Mouse (Mus musculus) T-helper 17 cell (primary cell): ENCODE measurements around the gene Catip.

Source experiments
- in situ Hi-C, 2 experiments: fragments of 300-600 bp; cut with MboI, MseI; formaldehyde crosslinking; loops; 1 replicate in 1 of 2; 2 replicates in 1 of 2; pipeline ENCODE4 v1.15.1; 2025; ENCODE audit warnings: high pct_unique_total_duplicates in 2 of 2

Gene Catip

GRCm38 (mm10) chr1:74393697-74394096 is 31.8 kb downstream of the Catip start:
- in situ Hi-C loops, result loop anchor here (25.0 kb wide), 2 partner anchors 106 to 1094 kb away; partner anchors contain the start of genes Aamp (in 1 of the 2), Chpf (in 1 of the 2), Gpbar1 (in 1 of the 2) and Pnkd (in 1 of the 2)

- in situ Hi-C loops, result loop anchor here (25.0 kb wide), 2 partner anchors 107 to 1093 kb away; partner anchors contain the start of genes Aamp (in 1 of the 2), Chpf (in 1 of the 2), Gpbar1 (in 1 of the 2) and Pnkd (in 1 of the 2)
These were observed 32.4 kb downstream of the Catip start for GRCm38 (mm10) chr1:74394311-74394710.

GRCm38 (mm10) chr1:74394858-74395257 is 33.0 kb downstream of the Catip start:
- in situ Hi-C loops, result loop anchor here (25.0 kb wide), 2 partner anchors 108 to 1092 kb away; partner anchors contain the start of genes Aamp (in 1 of the 2), Chpf (in 1 of the 2), Gpbar1 (in 1 of the 2) and Pnkd (in 1 of the 2)

GRCm38 (mm10) chr1:74395290-74395689 is 33.4 kb downstream of the Catip start:
- in situ Hi-C loops, result loop anchor here (25.0 kb wide), 2 partner anchors 108 to 1092 kb away; partner anchors contain the start of genes Aamp (in 1 of the 2), Chpf (in 1 of the 2), Gpbar1 (in 1 of the 2) and Pnkd (in 1 of the 2)

DNA sequence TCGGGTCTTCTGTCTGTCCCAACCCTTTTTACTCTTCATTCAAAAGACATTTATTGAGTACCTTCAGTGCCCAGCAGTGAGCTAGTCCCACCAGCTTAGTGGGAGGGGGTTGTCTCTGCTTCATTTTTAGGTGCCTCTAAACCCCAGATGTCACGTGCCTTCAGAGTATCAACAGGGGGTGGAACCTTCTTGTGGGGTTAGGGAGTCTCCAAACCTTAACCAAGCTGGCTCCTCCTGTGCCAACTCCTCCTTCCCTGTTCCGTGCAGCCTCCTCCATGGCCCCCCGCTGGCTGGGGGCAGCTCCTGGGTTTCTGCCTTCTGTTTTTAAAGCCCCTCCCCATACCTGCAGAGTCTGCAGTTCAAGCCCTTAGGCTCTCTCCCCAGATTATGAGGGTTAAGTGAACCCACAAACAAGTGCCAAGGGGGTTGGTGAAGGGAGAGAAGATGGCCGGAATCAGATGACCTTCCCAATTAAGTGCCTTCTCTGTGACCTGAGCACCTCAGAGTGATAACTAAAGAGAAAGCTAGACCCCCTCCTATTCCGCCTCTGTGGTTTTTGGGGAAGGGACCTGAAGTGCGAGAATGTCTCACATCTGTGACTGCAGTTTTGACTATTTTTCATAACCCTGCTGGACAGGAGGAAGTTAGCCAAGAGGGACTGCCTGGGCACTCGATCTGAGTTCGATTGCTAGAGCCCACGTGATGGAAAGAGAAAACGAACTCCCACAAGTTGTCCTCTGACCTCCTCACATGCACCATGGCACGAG is 34.7 kb downstream of the Catip start:
- in situ Hi-C loops, result loop anchor here (25.0 kb wide), 2 partner anchors 109 to 1091 kb away; partner anchors contain the start of genes Aamp (in 1 of the 2), Chpf (in 1 of the 2), Gpbar1 (in 1 of the 2) and Pnkd (in 1 of the 2)

DNA sequence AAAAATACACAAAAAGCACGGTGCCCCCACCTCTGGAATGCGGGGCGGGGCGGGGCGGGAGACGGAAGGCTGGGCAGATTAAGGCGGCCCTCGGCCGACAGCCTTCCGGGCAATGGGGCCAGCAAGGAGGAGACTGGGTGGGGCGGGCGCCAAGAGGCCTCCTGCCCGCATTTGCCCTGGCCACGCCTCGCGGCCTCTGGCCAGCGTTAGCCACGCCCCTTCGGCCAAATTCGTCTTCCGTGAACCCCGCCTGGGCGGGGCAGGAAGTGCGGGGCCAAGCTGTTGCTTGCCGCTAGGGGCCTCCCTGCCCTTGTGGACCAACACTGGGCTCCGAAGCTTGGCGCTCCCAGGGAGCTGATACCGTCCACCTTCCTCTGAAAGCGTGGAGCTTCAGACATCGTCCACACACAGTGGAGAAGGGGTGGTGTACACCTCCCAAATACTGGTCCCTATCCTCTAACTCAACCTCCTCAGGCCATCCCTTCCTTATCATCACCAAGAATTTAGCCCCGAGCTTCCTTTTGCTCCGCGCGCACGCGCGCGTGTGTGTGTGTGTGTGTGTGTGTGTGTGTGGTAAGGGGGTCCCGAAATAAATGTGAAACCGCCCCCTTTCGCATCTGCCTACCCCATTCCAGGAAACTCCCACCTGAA is 35.5 kb downstream of the Catip start:
- in situ Hi-C loops, result loop anchor here (25.0 kb wide), 2 partner anchors 110 to 1090 kb away; partner anchors contain the start of genes Aamp (in 1 of the 2), Chpf (in 1 of the 2), Gpbar1 (in 1 of the 2) and Pnkd (in 1 of the 2)

DNA sequence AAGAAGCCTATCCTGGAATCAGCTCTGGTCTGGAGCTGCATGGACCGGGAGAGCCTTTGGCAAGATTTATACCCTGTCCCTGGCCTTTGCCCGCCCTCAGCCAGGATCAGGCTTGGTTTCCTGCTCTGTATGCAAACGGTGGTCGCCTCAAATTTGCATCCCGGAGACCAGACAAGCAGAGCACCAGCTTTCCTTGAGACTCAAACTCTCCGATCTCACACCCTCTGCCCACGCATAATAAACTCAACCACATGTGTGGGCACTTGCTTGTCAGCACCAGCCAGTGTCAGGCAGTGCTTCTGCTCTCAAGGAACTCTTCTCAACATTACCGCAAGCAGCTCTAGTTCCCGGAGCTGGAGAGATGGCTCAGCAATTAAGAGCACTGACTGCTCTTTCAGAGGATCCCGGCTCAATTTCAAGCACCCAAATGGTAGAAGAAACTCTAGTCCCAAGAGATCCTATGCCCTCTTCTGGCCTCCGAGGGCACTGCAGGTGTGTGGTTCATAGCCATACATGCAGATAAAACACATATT is 36.1 kb downstream of the Catip start:
- in situ Hi-C loops, result loop anchor here (25.0 kb wide), 2 partner anchors 111 to 1089 kb away; partner anchors contain the start of genes Aamp (in 1 of the 2), Chpf (in 1 of the 2), Gpbar1 (in 1 of the 2) and Pnkd (in 1 of the 2)

DNA sequence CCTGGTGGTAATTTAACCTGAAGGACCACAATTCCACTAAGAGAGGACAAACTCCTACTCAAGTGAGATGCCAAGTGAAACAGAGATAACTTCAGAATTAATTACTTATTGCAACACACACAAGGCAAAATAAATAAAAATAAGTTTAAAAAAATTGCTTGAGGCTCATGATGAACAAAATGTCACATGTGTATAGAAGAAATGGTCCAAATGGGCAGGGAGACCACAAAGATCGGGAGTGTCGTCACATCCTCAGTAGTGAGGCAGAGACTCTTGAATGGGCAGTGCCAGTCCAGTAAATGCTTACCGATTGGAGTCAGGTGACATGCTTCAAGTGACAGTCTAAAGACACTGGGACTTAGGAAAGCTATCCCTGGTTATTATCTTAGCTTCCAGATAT is 38.6 kb downstream of the Catip start:
- in situ Hi-C loops, result loop anchor here in 1 of 2 experiments (5.0 kb wide), 1 partner anchor 742 kb away; the partner anchor contains the start of genes Cnppd1 and Retreg2

- in situ Hi-C loops, result loop anchor here in 1 of 2 experiments (5.0 kb wide), 1 partner anchor 741 kb away; the partner anchor contains the start of genes Cnppd1 and Retreg2
These were observed 39.3 kb downstream of the Catip start for GRCm38 (mm10) chr1:74401015-74401702.

DNA sequence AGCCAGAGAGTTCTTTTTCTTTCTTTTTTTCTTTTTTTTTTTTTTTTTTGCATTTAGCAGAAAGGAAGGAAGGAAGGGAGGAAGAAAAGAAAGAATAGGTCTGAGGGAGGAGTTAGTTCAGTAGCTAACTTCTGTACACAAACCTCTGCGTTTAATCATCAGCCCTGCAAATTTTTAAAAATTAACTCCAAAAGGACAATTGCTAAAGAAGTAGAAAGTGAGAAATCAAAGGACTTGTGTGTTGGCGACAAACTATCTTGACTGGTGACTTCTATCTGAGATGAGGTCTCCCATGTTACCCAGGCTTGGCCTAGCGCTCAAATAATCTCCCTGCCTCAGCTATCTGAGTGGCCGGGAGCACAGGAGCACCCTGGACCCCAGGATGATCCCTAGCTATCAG is 42.3 kb downstream of the Catip start:
- in situ Hi-C loops, result loop anchor here in 1 of 2 experiments (5.0 kb wide), 1 partner anchor 738 kb away; the partner anchor contains the start of genes Cnppd1 and Retreg2

- in situ Hi-C loops, result no loop called here
These were observed 46.9 kb downstream of the Catip start, which contains the start of gene Vil1 for GRCm38 (mm10) chr1:74408589-74409504. Gene Vil1 (plus strand): TSS chr1:74409376.

DNA sequence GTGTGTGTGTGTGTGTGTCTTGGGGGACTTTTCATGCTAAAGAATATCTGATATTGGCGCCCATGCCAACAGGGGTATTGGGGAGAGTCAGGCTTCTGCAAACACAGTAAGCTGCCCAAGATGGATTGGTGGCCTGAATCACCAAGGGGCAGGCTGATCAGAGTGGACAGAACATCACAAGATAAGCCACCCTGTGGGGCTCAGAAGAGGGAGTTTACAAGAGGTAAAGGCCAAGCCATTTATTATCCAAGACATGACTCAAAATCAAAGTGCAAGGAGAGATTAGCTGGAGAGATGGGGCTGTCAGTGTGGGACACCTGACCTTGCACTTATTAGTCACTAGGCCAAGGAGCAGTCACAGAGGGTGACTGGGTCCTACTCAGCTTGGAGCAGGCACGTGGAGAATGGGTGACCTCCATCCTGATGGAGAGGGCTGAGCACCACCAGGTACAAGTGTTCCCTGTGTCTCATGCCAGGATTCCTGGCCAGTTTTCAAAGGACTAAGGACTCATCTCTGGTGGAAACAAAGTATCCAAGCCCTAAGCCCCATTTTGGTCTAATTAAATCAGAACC is 49.9 kb downstream of the Catip start:
- in situ Hi-C loops, result loop anchor here in 1 of 2 experiments (10.0 kb wide), 1 partner anchor 1697 kb away; the partner anchor contains the start of gene Rpl37a

- in situ Hi-C loops, result loop anchor here in 1 of 2 experiments (10.0 kb wide), 1 partner anchor 1698 kb away; the partner anchor contains the start of gene Rpl37a
These were observed 50.8 kb downstream of the Catip start for GRCm38 (mm10) chr1:74412711-74413110.

- in situ Hi-C loops, result loop anchor here (5.0 to 10.0 kb wide), 3 partner anchors 72 to 1700 kb away; partner anchors contain the start of gene Rpl37a (in 1 of the 2)
These were observed 53.2 kb downstream of the Catip start for GRCm38 (mm10) chr1:74415143-74415542.
